Mouse (Mus musculus): ENCODE results near the gene Bcl11a. TPM values are rescaled to one million over a fixed set of nuclear protein-coding genes. Genes with fewer than 3 reads are reported as not detected.

Bcl11a gene
- total and polyA plus RNA-seq, 2 experiments from 2014 or later: 70.8 to 173 TPM

DNA sequence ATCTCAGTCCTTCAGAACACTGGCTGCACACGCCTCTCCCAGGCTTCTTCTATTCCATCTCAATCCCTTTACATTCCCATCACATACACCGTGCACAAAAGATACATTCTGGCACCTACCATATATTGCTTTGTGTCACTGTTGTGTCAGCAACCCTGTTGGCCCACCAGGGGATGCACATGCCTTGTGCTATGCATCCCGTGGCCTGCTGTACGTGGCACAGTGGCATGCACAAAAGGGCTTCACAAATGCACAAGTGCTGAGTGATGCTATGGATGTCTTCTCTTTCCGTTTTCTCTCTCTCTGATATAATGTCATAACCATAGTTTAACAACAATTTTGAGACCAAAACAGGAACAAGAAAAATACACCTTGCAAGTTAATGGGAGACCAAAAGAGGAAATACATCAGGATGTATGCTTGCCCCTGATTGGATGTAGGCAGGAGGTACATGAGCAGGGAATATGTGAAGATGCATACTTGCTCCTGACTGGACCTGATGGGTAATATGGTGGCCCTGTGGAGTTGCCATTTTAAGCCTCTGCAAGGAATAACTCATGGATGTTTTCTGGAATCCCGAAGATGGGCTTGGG is 140.0 kb downstream of the Bcl11a start:
- Histone ChIP-seq H3K27me3 (ENCODE audit: insufficient read depth, low read length) (no peaks in the 10 kb centered on the region), H3K4me1 (ENCODE audit: insufficient read depth) (no peaks in the 10 kb centered on the region), H3K9me3 (ENCODE audit: low read length) (no peaks in the 10 kb centered on the region), H3K4me2 (ENCODE audit: low read depth) (no peak overlapping the region), H3K4me3 (ENCODE audit: low read depth, low read length) (no peak overlapping the region), H3K27ac (ENCODE audit: low read depth, low read length) (no peak overlapping the region), H3K36me3 (ENCODE audit: insufficient read depth) (no peaks in the 10 kb centered on the region), H3K9ac (no peak overlapping the region)
- WGBS: 85% methylated on average over 6 of the region's 6 CpGs
- peak; percentile 25; the same call in 1 of the 2 replicates for TF ChIP-seq CTCF (IDR thresholded peaks at IDR 0.05; ENCODE audit: low read depth)
- no peak for DNase-seq
- ATAC-seq: no peak

DNA sequence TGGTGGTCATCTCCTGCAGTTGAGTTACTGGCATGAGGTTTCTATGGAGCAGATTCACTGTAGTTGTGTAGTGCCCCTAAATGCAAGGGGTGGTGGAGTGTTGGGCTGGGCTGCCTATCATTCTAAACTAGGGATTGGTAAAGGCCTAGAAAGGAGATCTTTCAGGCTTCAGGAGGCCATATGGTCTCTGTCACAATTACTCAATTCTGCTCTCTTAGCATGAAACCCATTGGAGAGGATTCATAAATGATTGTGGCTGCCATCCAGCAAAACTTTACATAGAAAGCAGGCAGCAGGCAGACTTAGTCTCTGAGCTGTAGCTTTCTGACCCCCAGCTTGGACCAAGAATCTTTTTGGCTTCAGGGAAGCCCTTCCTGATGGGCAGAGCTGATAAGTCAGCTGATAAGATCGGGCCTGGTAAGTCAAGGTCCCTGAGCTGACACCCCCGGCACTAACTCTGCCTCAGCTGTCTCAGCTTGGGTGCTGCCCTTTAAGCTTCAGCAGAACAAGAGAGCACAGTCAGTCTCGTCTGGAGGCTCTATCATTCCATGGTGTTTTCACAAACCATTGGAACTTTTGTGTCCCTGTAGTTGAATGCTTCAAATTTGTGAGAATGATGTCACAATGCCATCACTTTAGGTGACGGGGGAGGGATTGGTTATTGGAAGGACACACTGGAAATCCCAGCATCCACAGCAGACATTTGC is 143.9 kb downstream of the Bcl11a start:
- Histone ChIP-seq H3K36me3 (ENCODE audit: insufficient read depth) (no peaks in the 10 kb centered on the region), H3K4me3 (ENCODE audit: low read depth, low read length) (no peak overlapping the region), H3K4me1 (ENCODE audit: insufficient read depth) (no peaks in the 10 kb centered on the region), H3K9ac (no peak overlapping the region), H3K9me3 (ENCODE audit: low read length) (no peaks in the 10 kb centered on the region), H3K4me2 (ENCODE audit: low read depth) (no peak overlapping the region), H3K27me3 (ENCODE audit: insufficient read depth, low read length) (no peaks in the 10 kb centered on the region), H3K27ac (ENCODE audit: low read depth, low read length) (no peak overlapping the region)
- TF ChIP-seq CTCF (IDR thresholded peaks at IDR 0.05; ENCODE audit: low read depth): no peak
- DNase-seq (no peak), ATAC-seq (0 out of 2 replicates have a peak, but pooled peaks have one; percentile 32)
- WGBS: 82% methylated on average over 4 of the region's 4 CpGs

Other genes with a start within 250 kb of the Bcl11a start
- 27.3 and 28.1 TPM in 2 replicates for gene Papolg, start 182.8 kb upstream of the Bcl11a start, total RNA-seq (2014; rRNA removed)
- gene Papolg, start 182.8 kb upstream of the Bcl11a start, polyA plus RNA-seq (2015; fragmentation: Nextera tagmentation; extraction: Ambion mirVana): 8.3 and 10.7 TPM in 2 replicates
- 1.8 TPM in 1 of 2 replicates, not detected in the other for gene A830031A19Rik, start 3.0 kb upstream of the Bcl11a start, total RNA-seq (2014; rRNA removed)
- gene A830031A19Rik, start 3.0 kb upstream of the Bcl11a start, polyA plus RNA-seq (2015; fragmentation: Nextera tagmentation; extraction: Ambion mirVana): 0.26 and 0.63 TPM in 2 replicates

All from forebrain, postnatal 0 days (tissue).